ENCODE assay signal across 16 mouse cellular contexts in genomic region chr17:87149762-87150161, GRCm38 (mm10).
"Had no signal": no experiment of that assay in that cellular context is flagged by ENCODE, and none has a peak within 500 bp of the region (broad histone marks: within the 10 kb centered on the region; RNA-seq: fewer than 3 reads in every experiment).

No protein-coding gene starts in this region.

- H3K9ac ChIP-seq: liver, embryonic 13.5 days; liver, postnatal 0 days; lung, embryonic 15.5 days; neural tube, embryonic 12.5 days; stomach, embryonic 15.5 days had no signal

- H3K27me3 ChIP-seq: liver, embryonic 13.5 days; lung, embryonic 15.5 days; neural tube, embryonic 12.5 days; stomach, embryonic 15.5 days had no signal

- H3K4me3 ChIP-seq: liver, embryonic 13.5 days; lung, embryonic 15.5 days; midbrain, embryonic 10.5 days; myocyte; neural tube, embryonic 12.5 days; stomach, embryonic 15.5 days had no signal

- H3K9me3 ChIP-seq: liver, embryonic 13.5 days; lung, embryonic 15.5 days; midbrain, embryonic 10.5 days; neural tube, embryonic 12.5 days; stomach, embryonic 15.5 days had no signal

- H3K27ac ChIP-seq: kidney, postnatal 0 days; liver, embryonic 13.5 days; lung, embryonic 15.5 days; midbrain, embryonic 10.5 days; neural tube, embryonic 12.5 days; stomach, embryonic 15.5 days had no signal

- ATAC-seq: intestine, embryonic 16.5 days; liver, postnatal 0 days had no signal

- DNase-seq: kidney, adult 8-10 months; left cerebral cortex, postnatal 4 days; liver; liver, embryonic 13.5 days; liver, postnatal 0 days; midbrain, embryonic 14.5 days; retina, postnatal 1 day; thymus, adult 2 months; thymus, postnatal 25 days had no signal

- H3K4me1 ChIP-seq: liver, embryonic 13.5 days; midbrain, embryonic 10.5 days; neural tube, embryonic 12.5 days had no signal

- H3K4me2 ChIP-seq: liver, embryonic 13.5 days; lung, embryonic 15.5 days; neural tube, embryonic 12.5 days; stomach, embryonic 15.5 days had no signal

- H3K36me3 ChIP-seq: liver, embryonic 13.5 days; lung, embryonic 15.5 days; midbrain, embryonic 10.5 days; neural tube, embryonic 12.5 days; stomach, embryonic 15.5 days had no signal
